Mouse (Mus musculus) heart, embryonic 11.5 days (tissue): ENCODE measurements around the gene Foxn1. TPM values are rescaled to one million over a fixed set of nuclear protein-coding genes. Genes with fewer than 3 reads are reported as not detected.

Experiments
- ATAC-seq: fragments of 200-750 bp; cut with Nextera tagmentation; replicated peaks from 2 replicates; pipeline ENCODE4 v1.8.0; 2017; ENCODE audit warnings: moderate library complexity; ENCODE audit not compliant: insufficient number of reproducible peaks, low FRiP score, low TSS enrichment
- H3K27ac ChIP-seq: fragments of 300-500 bp; sonication (generic); 2 replicates; pipeline ENCODE4 v1.5.1; 2014; ENCODE audit warnings: mild to moderate bottlenecking, low read depth, low read length
- H3K27me3 ChIP-seq: fragments of 300-500 bp; sonication (generic); 2 replicates; pipeline ENCODE4 v1.6.1; 2014; ENCODE audit warnings: mild to moderate bottlenecking, low read length, mixed read lengths; ENCODE audit not compliant: control insufficient read depth, insufficient read depth
- H3K36me3 ChIP-seq: fragments of 300-500 bp; sonication (generic); 2 replicates; pipeline ENCODE4 v1.6.1; 2014; ENCODE audit warnings: mild to moderate bottlenecking, low read length, moderate library complexity, mixed read lengths; ENCODE audit not compliant: control insufficient read depth, insufficient read depth
- H3K4me1 ChIP-seq: fragments of 300-500 bp; sonication (generic); 2 replicates; pipeline ENCODE4 v1.6.1; 2014; ENCODE audit warnings: low read length; ENCODE audit not compliant: control insufficient read depth, insufficient read depth
- H3K4me2 ChIP-seq: fragments of 300-500 bp; sonication (generic); 2 replicates; pipeline ENCODE4 v1.6.1; 2014; ENCODE audit warnings: mild to moderate bottlenecking, moderate library complexity
- H3K4me3 ChIP-seq: fragments of 300-500 bp; sonication (generic); 2 replicates; pipeline ENCODE4 v1.5.1; 2014; ENCODE audit warnings: low read depth, low read length
- H3K9ac ChIP-seq: fragments of 300-500 bp; sonication (generic); 2 replicates; pipeline ENCODE4 v1.6.1; 2014; ENCODE audit warnings: mild to moderate bottlenecking, low read depth, low read length, moderate library complexity
- H3K9me3 ChIP-seq: fragments of 300-500 bp; sonication (generic); replicated peaks from 2 replicates; pipeline ENCODE4 v1.6.1; 2016; ENCODE audit warnings: low read length; ENCODE audit not compliant: control insufficient read depth
- WGBS: fragments of 180-500 bp; shearing (Covaris S2); extraction: QIAGEN DNeasy Blood & Tissue Kit; methylation state at CpG from one replicate; pipeline ENCODE4 v1.1.7; 2014; ENCODE audit not compliant: insufficient replicate concordance; 5-methylcytosine and 5-hydroxymethylcytosine counted together
- polyA plus RNA-seq: library from polyadenylated mRNA; unstranded; fragments of >200 nt; fragmentation: Nextera tagmentation; extraction: Ambion mirVana; gene quantifications from 2 replicates; pipeline ENCODE4 v1.2.1, GENCODE M21; 2014

Gene Foxn1
- polyA plus RNA-seq, 1 experiment from 2014 or later = 0.29 TPM

- H3K9me3 ChIP-seq = no peaks in the 10 kb centered on the region
- no peak overlapping the region for H3K27ac ChIP-seq
- H3K9ac ChIP-seq = no peak overlapping the region
- no peak overlapping the region for H3K4me2 ChIP-seq
- H3K4me3 ChIP-seq = no peak overlapping the region
- no peaks in the 10 kb centered on the region for H3K36me3 ChIP-seq
- H3K4me1 ChIP-seq = no peaks in the 10 kb centered on the region
- ATAC-seq = no peak
- H3K27me3 ChIP-seq = peaks cover 8% of the 10 kb centered on the region; the same call in 1 of the 2 replicates
- WGBS = 69% methylated on average over 3 of the region's 3 CpGs
Measured at GRCm38 (mm10) chr11:78392728-78393127, 6.4 kb upstream of the Foxn1 start.

- Histone ChIP-seq H3K4me2 (no peak overlapping the region), H3K36me3 (no peaks in the 10 kb centered on the region), H3K27me3 (no peaks in the 10 kb centered on the region; the same call in 1 of the 2 replicates), H3K4me3 (no peak overlapping the region), H3K4me1 (no peaks in the 10 kb centered on the region), H3K9ac (no peak overlapping the region), H3K27ac (no peak overlapping the region), H3K9me3 (no peaks in the 10 kb centered on the region)
- ATAC-seq = no peak
- WGBS = 82% methylated on average over 10 of the region's 10 CpGs
Measured at GRCm38 (mm10) chr11:78385776-78386175, 582 bp downstream of the Foxn1 start.

- WGBS = 33% methylated on average over 5 of the region's 5 CpGs
- H3K36me3 ChIP-seq = no peaks in the 10 kb centered on the region
- H3K27ac ChIP-seq = no peak overlapping the region
- no peaks in the 10 kb centered on the region for H3K9me3 ChIP-seq
- no peak overlapping the region for H3K9ac ChIP-seq
- H3K4me2 ChIP-seq = no peak overlapping the region
- ATAC-seq = no peak
- no peaks in the 10 kb centered on the region; the same call in 1 of the 2 replicates for H3K27me3 ChIP-seq
- no peak overlapping the region for H3K4me3 ChIP-seq
- H3K4me1 ChIP-seq = no peaks in the 10 kb centered on the region
Measured at GRCm38 (mm10) chr11:78382701-78383100, 3.7 kb downstream of the Foxn1 start.

GRCm38 (mm10) chr11:78382286-78382685 lies 4.1 kb downstream of the Foxn1 start:
- WGBS = 75% methylated on average over 7 of the region's 7 CpGs
- Histone ChIP-seq H3K4me3 (no peak overlapping the region), H3K27ac (no peak overlapping the region), H3K36me3 (no peaks in the 10 kb centered on the region), H3K9me3 (no peaks in the 10 kb centered on the region), H3K27me3 (peaks cover 2% of the 10 kb centered on the region; the same call in 1 of the 2 replicates), H3K4me2 (no peak overlapping the region), H3K9ac (no peak overlapping the region), H3K4me1 (no peaks in the 10 kb centered on the region)
- no peak for ATAC-seq

GRCm38 (mm10) chr11:78380996-78381395 lies 5.4 kb downstream of the Foxn1 start:
- WGBS = 79% methylated on average over 3 of the region's 3 CpGs

GRCm38 (mm10) chr11:78380351-78380750 lies 6.0 kb downstream of the Foxn1 start:
- peaks cover 4% of the 10 kb centered on the region; the same call in 1 of the 2 replicates for H3K27me3 ChIP-seq
- H3K4me1 ChIP-seq = no peaks in the 10 kb centered on the region
- ATAC-seq = no peak
- H3K27ac ChIP-seq = no peak overlapping the region
- H3K9ac ChIP-seq = no peak overlapping the region
- 66% methylated on average over 4 of the region's 4 CpGs for WGBS
- no peaks in the 10 kb centered on the region for H3K36me3 ChIP-seq
- H3K9me3 ChIP-seq = no peaks in the 10 kb centered on the region
- H3K4me2 ChIP-seq = no peak overlapping the region
- H3K4me3 ChIP-seq = no peak overlapping the region

More at GRCm38 (mm10) chr11:78380996-78381395, 5.4 kb downstream of the Foxn1 start:
- no peak overlapping the region for H3K9ac ChIP-seq
- H3K36me3 ChIP-seq = no peaks in the 10 kb centered on the region
- H3K4me2 ChIP-seq = no peak overlapping the region
- no peak overlapping the region for H3K27ac ChIP-seq
- no peaks in the 10 kb centered on the region for H3K9me3 ChIP-seq
- H3K4me1 ChIP-seq = no peaks in the 10 kb centered on the region
- ATAC-seq = no peak
- H3K4me3 ChIP-seq = no peak overlapping the region
- H3K27me3 ChIP-seq = peaks cover 4% of the 10 kb centered on the region; the same call in 1 of the 2 replicates

GRCm38 (mm10) chr11:78377549-78378159 lies 8.7 kb downstream of the Foxn1 start:
- ATAC-seq = no peak
- peaks cover 4% of the 10 kb centered on the region; the same call in 1 of the 2 replicates for H3K27me3 ChIP-seq
- no peak overlapping the region for H3K4me2 ChIP-seq
- H3K9ac ChIP-seq = no peak overlapping the region
- no peaks in the 10 kb centered on the region for H3K36me3 ChIP-seq
- H3K9me3 ChIP-seq = no peaks in the 10 kb centered on the region
- 41% methylated on average over 11 of the region's 12 CpGs for WGBS
- no peak overlapping the region for H3K27ac ChIP-seq
- no peak overlapping the region for H3K4me3 ChIP-seq
- H3K4me1 ChIP-seq = no peaks in the 10 kb centered on the region

- no peak for ATAC-seq
- Histone ChIP-seq H3K36me3 (no peaks in the 10 kb centered on the region), H3K4me2 (no peak overlapping the region), H3K9ac (no peak overlapping the region), H3K27me3 (peaks cover 7% of the 10 kb centered on the region; the same call in 1 of the 2 replicates), H3K27ac (no peak overlapping the region), H3K4me3 (no peak overlapping the region), H3K4me1 (peaks cover 2% of the 10 kb centered on the region; the same call in 1 of the 2 replicates), H3K9me3 (no peaks in the 10 kb centered on the region)
- WGBS = 73% methylated on average over 8 of the region's 8 CpGs
Measured at GRCm38 (mm10) chr11:78374147-78374546, 12.2 kb downstream of the Foxn1 start.

GRCm38 (mm10) chr11:78372610-78373009 lies 13.7 kb downstream of the Foxn1 start:
- no peak for ATAC-seq
- Histone ChIP-seq H3K36me3 (no peaks in the 10 kb centered on the region), H3K4me1 (peaks cover 2% of the 10 kb centered on the region; the same call in 1 of the 2 replicates), H3K4me2 (no peak overlapping the region), H3K4me3 (no peak overlapping the region), H3K9ac (no peak overlapping the region), H3K9me3 (no peaks in the 10 kb centered on the region), H3K27ac (no peak overlapping the region), H3K27me3 (peaks cover 7% of the 10 kb centered on the region; the same call in 1 of the 2 replicates)
- WGBS = 67% methylated on average over 7 of the region's 7 CpGs
